11 mouse cellular contexts compared by ENCODE assay signal in genomic region chr7:101017021-101017461, GRCm38 (mm10). TPM values are rescaled to one million over a fixed set of nuclear protein-coding genes. Genes with fewer than 3 reads are reported as not detected.
DNase-seq lines count a peak whose midpoint lies in the region; ATAC-seq and TF ChIP-seq lines count a peak whose summit lies in the region.
"Had no signal": no experiment of that assay in that cellular context is flagged by ENCODE, and none has a peak within 500 bp of the region (broad histone marks: within the 10 kb centered on the region; RNA-seq: fewer than 3 reads in every experiment).

No protein-coding gene starts in this region.

- no peak overlapping the region for H3K4me2 ChIP-seq in heart, embryonic 12.5 days
- H3K4me2 ChIP-seq in neural tube, embryonic 14.5 days (ENCODE audit: low read depth, low read length): no peak overlapping the region
- H3K4me2 ChIP-seq in kidney, embryonic 14.5 days (replicated peaks; ENCODE audit: low read depth, low read length): no peak overlapping the region

- intact Hi-C loops in left cerebral cortex, postnatal 14 days (cut with DNase I): no loop called here
- intact Hi-C loops in left cerebral cortex, postnatal 36 days (cut with DNase I): no loop called here

- DNase-seq in heart, adult 11 months: peak; percentile 93
- peak; percentile 15 to 37 for DNase-seq in left cerebral cortex, postnatal 14 days (ENCODE audit: low spot score in 2 of 2)
- DNase-seq in left cerebral cortex, postnatal 36 days (ENCODE audit: low spot score in 2 of 2): no peak
- peak; percentile 58 for DNase-seq in brain, embryonic 14.5 days (ENCODE audit: low read depth)
- no peak for DNase-seq in natural killer cell, adult 2 months (ENCODE audit: low spot score in 2 of 2)
- DNase-seq: embryo, embryonic 11 days; liver, postnatal 0 days; thymus, postnatal 25 days had no signal

- H3K36me3 ChIP-seq in heart, embryonic 12.5 days: no peaks in the 10 kb centered on the region
- no peaks in the 10 kb centered on the region for H3K36me3 ChIP-seq in neural tube, embryonic 14.5 days (ENCODE audit: control insufficient read depth, insufficient read depth, low read length)
- H3K36me3 ChIP-seq in kidney, embryonic 14.5 days (ENCODE audit: control insufficient read depth, insufficient read depth, low read length): no peaks in the 10 kb centered on the region

- no peak for TF ChIP-seq POLR2A in brain, embryonic 14.5 days (IDR thresholded peaks at IDR 0.05; ENCODE audit: borderline replicate concordance, extremely low read depth, insufficient read depth, insufficient read length, poor library complexity, severe bottlenecking)

- no peak for TF ChIP-seq CTCF in brain, embryonic 14.5 days (IDR thresholded peaks at IDR 0.05; ENCODE audit: borderline replicate concordance, extremely low read depth, insufficient read depth, insufficient read length)

- H3K27ac ChIP-seq in heart, embryonic 12.5 days (ENCODE audit: poor library complexity, severe bottlenecking): no peak overlapping the region
- no peak overlapping the region for H3K27ac ChIP-seq in neural tube, embryonic 14.5 days (ENCODE audit: low read depth, low read length)
- H3K27ac ChIP-seq in kidney, embryonic 14.5 days (ENCODE audit: low read depth, low read length): no peak overlapping the region

- no peak overlapping the region for H3K9ac ChIP-seq in heart, embryonic 12.5 days
- no peak overlapping the region for H3K9ac ChIP-seq in neural tube, embryonic 14.5 days (replicated peaks; ENCODE audit: low read depth, low read length)
- no peak overlapping the region for H3K9ac ChIP-seq in kidney, embryonic 14.5 days (ENCODE audit: low read depth, low read length)
- H3K9ac ChIP-seq: liver, postnatal 0 days had no signal

- peaks cover 27% of the 10 kb centered on the region for H3K27me3 ChIP-seq in heart, embryonic 12.5 days (replicated peaks)
- peaks cover 14% of the 10 kb centered on the region for H3K27me3 ChIP-seq in neural tube, embryonic 14.5 days (ENCODE audit: control insufficient read depth, insufficient read depth, low read length)
- H3K27me3 ChIP-seq in kidney, embryonic 14.5 days (ENCODE audit: control insufficient read depth, insufficient read depth, low read length): peaks cover 14% of the 10 kb centered on the region

- ATAC-seq in heart, embryonic 12.5 days (ENCODE audit: insufficient number of reproducible peaks, low FRiP score): no peak
- ATAC-seq in neural tube, embryonic 14.5 days (ENCODE audit: low read depth): peak; percentile 38; the same call in 1 of the 2 replicates
- ATAC-seq in kidney, embryonic 14.5 days (ENCODE audit: low FRiP score, low TSS enrichment): no peak
- ATAC-seq: liver, postnatal 0 days had no signal

- WGBS in heart, embryonic 12.5 days: 64% methylated on average over 7 of the region's 7 CpGs
- 55% methylated on average over 7 of the region's 7 CpGs for WGBS in neural tube, embryonic 14.5 days
- WGBS in kidney, embryonic 14.5 days: 84% methylated on average over 7 of the region's 7 CpGs

- no peak overlapping the region for H3K4me3 ChIP-seq in heart, embryonic 12.5 days
- no peak overlapping the region for H3K4me3 ChIP-seq in neural tube, embryonic 14.5 days (ENCODE audit: low read depth, low read length)
- no peak overlapping the region for H3K4me3 ChIP-seq in kidney, embryonic 14.5 days (ENCODE audit: low read length)

- peaks cover 5% of the 10 kb centered on the region; the same call in 1 of the 2 replicates for H3K4me1 ChIP-seq in heart, embryonic 12.5 days (replicated peaks)
- H3K4me1 ChIP-seq in neural tube, embryonic 14.5 days (ENCODE audit: control insufficient read depth, insufficient read depth, low read length): peaks cover 5% of the 10 kb centered on the region; the same call in 1 of the 2 replicates
- no peaks in the 10 kb centered on the region for H3K4me1 ChIP-seq in kidney, embryonic 14.5 days (ENCODE audit: control insufficient read depth, insufficient read depth, low read length)

- H3K9me3 ChIP-seq in heart, embryonic 12.5 days (replicated peaks): 0 out of 2 replicates have a peak, but pooled peaks cover 3% of the 10 kb centered on the region
- no peaks in the 10 kb centered on the region for H3K9me3 ChIP-seq in neural tube, embryonic 14.5 days (ENCODE audit: control insufficient read depth, low read length)
- no peaks in the 10 kb centered on the region for H3K9me3 ChIP-seq in kidney, embryonic 14.5 days (ENCODE audit: control insufficient read depth, low read length)

RNA-seq across cellular contexts. Expression of gene P2ry2, which starts 4.4 kb away (rescaled TPM):
- polyA plus RNA-seq in heart, embryonic 12.5 days (2016; fragmentation: Nextera tagmentation; extraction: Ambion mirVana): 1.1 and 1.2 TPM in 2 replicates
- under 1 TPM; 0.55 to 0.92 TPM for total RNA-seq in left cerebral cortex, postnatal 14 days (2021)
- under 1 TPM; 0.57 to 0.91 TPM for total RNA-seq in left cerebral cortex, postnatal 36 days (2021)
- 0.09 and 0.34 TPM in 2 replicates for polyA plus RNA-seq in brain, embryonic 14.5 days (2012; rRNA removed)
- 1.1 TPM in 1 of 2 replicates, not detected in the other for polyA plus RNA-seq in neural tube, embryonic 14.5 days (2014; fragmentation: Nextera tagmentation; extraction: Ambion mirVana)
- 0.72 and 0.84 TPM in 2 replicates for polyA plus RNA-seq in kidney, embryonic 14.5 days (2014; fragmentation: Nextera tagmentation; extraction: Ambion mirVana)

RNA-seq across cellular contexts. Expression of gene P2ry6, which starts 42.6 kb away (rescaled TPM):
- polyA plus RNA-seq in heart, embryonic 12.5 days (2016; fragmentation: Nextera tagmentation; extraction: Ambion mirVana): 2.3 and 2.6 TPM in 2 replicates
- 1 to 10 TPM; 4.2 to 4.3 TPM for total RNA-seq in left cerebral cortex, postnatal 14 days (2021)
- total RNA-seq in left cerebral cortex, postnatal 36 days (2021): 1 to 10 TPM; 3.3 to 3.8 TPM
- polyA plus RNA-seq in brain, embryonic 14.5 days (2012; rRNA removed): 3.2 and 3.6 TPM in 2 replicates
- 1.6 and 4.1 TPM in 2 replicates for polyA plus RNA-seq in neural tube, embryonic 14.5 days (2014; fragmentation: Nextera tagmentation; extraction: Ambion mirVana)
- 3.6 and 4.4 TPM in 2 replicates for polyA plus RNA-seq in kidney, embryonic 14.5 days (2014; fragmentation: Nextera tagmentation; extraction: Ambion mirVana)

Comparison
In these comparisons a context has a peak if more than half of its experiments do, and no peak if none do; other contexts are left out.
1. DNase-seq: peak in heart, adult 11 months (single experiment), left cerebral cortex, postnatal 14 days (2 of 2) and brain, embryonic 14.5 days (single experiment); none in left cerebral cortex, postnatal 36 days (0 of 2) and natural killer cell, adult 2 months (0 of 2).